Mouse (Mus musculus) embryo, embryonic 10 days (tissue): ENCODE data around the gene Mesd.

ENCODE experiments used
- DNase-seq: peaks from one replicate; pipeline ENCODE4 v3.0.0-alpha.2; 2015; ENCODE audit warnings: low spot score

The Mesd gene

GRCm38 (mm10) chr7:83913405-83913932 is 29.2 kb downstream of the Mesd start:
- no peak for DNase-seq

- no peak for DNase-seq
Measured at GRCm38 (mm10) chr7:83913995-83914394, 29.7 kb downstream of the Mesd start.

GRCm38 (mm10) chr7:83914566-83914965 is 30.3 kb downstream of the Mesd start:
- peak; percentile 87 for DNase-seq

GRCm38 (mm10) chr7:83920241-83920640 is 36.0 kb downstream of the Mesd start:
- no peak for DNase-seq

- DNase-seq: no peak
Measured at GRCm38 (mm10) chr7:83921637-83922036, 37.4 kb downstream of the Mesd start.

GRCm38 (mm10) chr7:83939017-83939721 is 54.9 kb downstream of the Mesd start:
- no peak for DNase-seq

DNA sequence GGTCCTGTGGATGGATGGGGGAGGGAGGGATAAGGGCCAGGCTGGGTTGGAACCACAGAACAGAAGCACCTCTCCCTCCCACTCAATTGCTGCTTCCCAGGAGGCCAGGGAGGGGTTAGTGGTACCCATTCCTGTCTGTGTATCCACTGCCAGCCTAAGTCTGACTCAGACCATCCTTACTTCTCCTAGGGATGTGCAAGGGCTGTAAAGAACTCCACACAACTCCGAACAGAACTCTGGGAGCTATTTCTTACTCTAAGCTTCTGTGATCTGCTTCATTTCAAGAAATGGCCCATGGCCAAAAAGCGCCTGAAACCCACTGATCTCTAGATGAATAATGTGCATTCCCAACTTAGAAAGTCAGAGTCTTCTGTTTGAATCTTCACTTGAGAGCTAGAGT is 55.9 kb downstream of the Mesd start:
- DNase-seq: no peak

- DNase-seq: no peak
Measured at GRCm38 (mm10) chr7:83941701-83942101, 57.4 kb downstream of the Mesd start.

- DNase-seq: no peak
Measured at GRCm38 (mm10) chr7:83948743-83949142, 64.5 kb downstream of the Mesd start.

- DNase-seq: no peak
Measured at GRCm38 (mm10) chr7:83949662-83950061, 65.4 kb downstream of the Mesd start.
